Mouse (Mus musculus): Measurements from ENCODE around the gene Cpt1c. TPM values are rescaled to one million over a fixed set of nuclear protein-coding genes. Genes with fewer than 3 reads are reported as not detected.

The Cpt1c gene
- polyA plus RNA-seq, 1 experiment from 2014 or later = 52.2 TPM

- Histone ChIP-seq H3K4me2 (peak overlapping the region; percentile 86), H3K27ac (peak overlapping the region; percentile 88), H3K4me3 (peak overlapping the region; percentile 84), H3K27me3 (no peaks in the 10 kb centered on the region), H3K9me3 (no peaks in the 10 kb centered on the region), H3K9ac (peak overlapping the region; percentile 96), H3K36me3 (peaks cover 28% of the 10 kb centered on the region), H3K4me1 (replicated peaks) (peaks cover 29% of the 10 kb centered on the region)
- no peak for ATAC-seq (ENCODE audit: low FRiP score)
- 0% methylated on average over 1 of the region's 1 CpGs for WGBS
Observed at GRCm38 (mm10) chr7:44928570-44928969, 46.1 kb downstream of the Cpt1c start.

- no peak overlapping the region for H3K27ac ChIP-seq
- no peak overlapping the region for H3K4me2 ChIP-seq
- H3K9ac ChIP-seq = no peak overlapping the region
- H3K4me1 ChIP-seq (replicated peaks) = peaks cover 26% of the 10 kb centered on the region
- H3K4me3 ChIP-seq = no peak overlapping the region
- no peaks in the 10 kb centered on the region for H3K9me3 ChIP-seq
- 76% methylated on average over 3 of the region's 3 CpGs for WGBS
- no peaks in the 10 kb centered on the region for H3K27me3 ChIP-seq
- ATAC-seq (ENCODE audit: low FRiP score) = no peak
- peaks cover 49% of the 10 kb centered on the region for H3K36me3 ChIP-seq
Observed at GRCm38 (mm10) chr7:44925468-44925867, 49.2 kb downstream of the Cpt1c start.

GRCm38 (mm10) chr7:44922530-44922929 lies 52.1 kb downstream of the Cpt1c start:
- no peak for ATAC-seq (ENCODE audit: low FRiP score)
- H3K27ac ChIP-seq = no peak overlapping the region
- no peaks in the 10 kb centered on the region for H3K9me3 ChIP-seq
- no peaks in the 10 kb centered on the region for H3K27me3 ChIP-seq
- H3K4me2 ChIP-seq = no peak overlapping the region
- peaks cover 11% of the 10 kb centered on the region for H3K4me1 ChIP-seq (replicated peaks)
- H3K9ac ChIP-seq = no peak overlapping the region
- H3K36me3 ChIP-seq = peaks cover 53% of the 10 kb centered on the region
- no peak overlapping the region for H3K4me3 ChIP-seq

GRCm38 (mm10) chr7:44919127-44919526 lies 55.5 kb downstream of the Cpt1c start:
- Histone ChIP-seq H3K27ac (no peak overlapping the region), H3K4me2 (no peak overlapping the region), H3K9ac (peak overlapping the region; percentile 46; the same call in 1 of the 2 replicates), H3K9me3 (no peaks in the 10 kb centered on the region), H3K27me3 (no peaks in the 10 kb centered on the region), H3K36me3 (peaks cover 50% of the 10 kb centered on the region), H3K4me1 (replicated peaks) (0 out of 2 replicates have a peak, but pooled peaks cover 4% of the 10 kb centered on the region), H3K4me3 (no peak overlapping the region)
- 92% methylated on average over 5 of the region's 5 CpGs for WGBS
- no peak for ATAC-seq (ENCODE audit: low FRiP score)

- Histone ChIP-seq H3K36me3 (peaks cover 51% of the 10 kb centered on the region), H3K9ac (no peak overlapping the region; the same call in 1 of the 2 replicates), H3K4me3 (no peak overlapping the region), H3K27ac (no peak overlapping the region), H3K4me2 (no peak overlapping the region), H3K4me1 (replicated peaks) (0 out of 2 replicates have a peak, but pooled peaks cover 4% of the 10 kb centered on the region), H3K27me3 (no peaks in the 10 kb centered on the region), H3K9me3 (no peaks in the 10 kb centered on the region)
- no peak for ATAC-seq (ENCODE audit: low FRiP score)
- WGBS = 91% methylated on average over 3 of the region's 3 CpGs
Observed at GRCm38 (mm10) chr7:44918219-44918618, 56.4 kb downstream of the Cpt1c start.

GRCm38 (mm10) chr7:44916881-44917280 lies 57.8 kb downstream of the Cpt1c start:
- no peak overlapping the region for H3K27ac ChIP-seq
- H3K27me3 ChIP-seq = no peaks in the 10 kb centered on the region
- H3K4me3 ChIP-seq = no peak overlapping the region
- no peaks in the 10 kb centered on the region for H3K9me3 ChIP-seq
- 96% methylated on average over 4 of the region's 4 CpGs for WGBS
- 0 out of 2 replicates have a peak, but pooled peaks cover 4% of the 10 kb centered on the region for H3K4me1 ChIP-seq (replicated peaks)
- peaks cover 51% of the 10 kb centered on the region for H3K36me3 ChIP-seq
- no peak overlapping the region for H3K4me2 ChIP-seq
- peak; percentile 49; the same call in 1 of the 2 replicates for ATAC-seq (ENCODE audit: low FRiP score)
- H3K9ac ChIP-seq = no peak overlapping the region

- Histone ChIP-seq H3K9me3 (no peaks in the 10 kb centered on the region), H3K36me3 (peaks cover 54% of the 10 kb centered on the region), H3K4me2 (no peak overlapping the region), H3K9ac (no peak overlapping the region), H3K4me1 (replicated peaks) (0 out of 2 replicates have a peak, but pooled peaks cover 4% of the 10 kb centered on the region), H3K4me3 (no peak overlapping the region), H3K27ac (no peak overlapping the region), H3K27me3 (no peaks in the 10 kb centered on the region)
- no peak for ATAC-seq (ENCODE audit: low FRiP score)
- 90% methylated on average over 6 of the region's 6 CpGs for WGBS
Observed at GRCm38 (mm10) chr7:44916191-44916590, 58.5 kb downstream of the Cpt1c start.

- Histone ChIP-seq H3K4me2 (no peak overlapping the region), H3K36me3 (peaks cover 63% of the 10 kb centered on the region)
Observed at GRCm38 (mm10) chr7:44915314-44915713, 59.3 kb downstream of the Cpt1c start.

GRCm38 (mm10) chr7:44914396-44914795 lies 60.3 kb downstream of the Cpt1c start:
- H3K27ac ChIP-seq = no peak overlapping the region
- H3K9ac ChIP-seq = no peak overlapping the region
- no peaks in the 10 kb centered on the region for H3K9me3 ChIP-seq
- peaks cover 72% of the 10 kb centered on the region for H3K36me3 ChIP-seq
- WGBS = 94% methylated on average over 2 of the region's 2 CpGs
- H3K4me1 ChIP-seq (replicated peaks) = 0 out of 2 replicates have a peak, but pooled peaks cover 4% of the 10 kb centered on the region
- H3K27me3 ChIP-seq = no peaks in the 10 kb centered on the region
- no peak overlapping the region for H3K4me2 ChIP-seq
- no peak for ATAC-seq (ENCODE audit: low FRiP score)
- H3K4me3 ChIP-seq = no peak overlapping the region

More at GRCm38 (mm10) chr7:44915314-44915713, 59.3 kb downstream of the Cpt1c start:
- Histone ChIP-seq H3K4me1 (replicated peaks) (0 out of 2 replicates have a peak, but pooled peaks cover 4% of the 10 kb centered on the region), H3K9me3 (no peaks in the 10 kb centered on the region), H3K4me3 (no peak overlapping the region), H3K27ac (no peak overlapping the region), H3K9ac (no peak overlapping the region), H3K27me3 (no peaks in the 10 kb centered on the region)
- ATAC-seq (ENCODE audit: low FRiP score) = no peak
- WGBS = 90% methylated on average over 9 of the region's 9 CpGs

Small RNAs within 50 kb of the gene (microRNA-seq; reads per million reads assigned to microRNA genes)
- gene Mir7054 = not detected

Other genes with a start within 250 kb of the Cpt1c start
- 28.4 and 33.0 TPM in 2 replicates for gene Vrk3, start 226.4 kb downstream of the Cpt1c start, polyA plus RNA-seq (2015; fragmentation: Nextera tagmentation; extraction: Ambion mirVana)
- 0.78 and 0.91 TPM in 2 replicates for gene Zfp473, start 223.8 kb downstream of the Cpt1c start, polyA plus RNA-seq (2015; fragmentation: Nextera tagmentation; extraction: Ambion mirVana)
- 47.6 and 47.9 TPM in 2 replicates for gene Nup62, start 158.8 kb downstream of the Cpt1c start, polyA plus RNA-seq (2015; fragmentation: Nextera tagmentation; extraction: Ambion mirVana)
- 1.6 and 1.7 TPM in 2 replicates for gene Il4i1, start 158.5 kb downstream of the Cpt1c start, polyA plus RNA-seq (2015; fragmentation: Nextera tagmentation; extraction: Ambion mirVana)
- gene Atf5, start 158.2 kb downstream of the Cpt1c start, polyA plus RNA-seq (2015; fragmentation: Nextera tagmentation; extraction: Ambion mirVana) = 3.5 and 4.2 TPM in 2 replicates
- gene Akt1s1, start 125.9 kb downstream of the Cpt1c start, polyA plus RNA-seq (2015; fragmentation: Nextera tagmentation; extraction: Ambion mirVana) = 86.8 and 93.7 TPM in 2 replicates
- gene Tbc1d17, start 125.8 kb downstream of the Cpt1c start, polyA plus RNA-seq (2015; fragmentation: Nextera tagmentation; extraction: Ambion mirVana) = 108 and 112 TPM in 2 replicates
- gene Pnkp, start 117.7 kb downstream of the Cpt1c start, polyA plus RNA-seq (2015; fragmentation: Nextera tagmentation; extraction: Ambion mirVana) = 34.1 and 35.8 TPM in 2 replicates
- 495 and 503 TPM in 2 replicates for gene Ptov1, start 105.1 kb downstream of the Cpt1c start, polyA plus RNA-seq (2015; fragmentation: Nextera tagmentation; extraction: Ambion mirVana)
- gene Med25, start 82.1 kb downstream of the Cpt1c start, polyA plus RNA-seq (2015; fragmentation: Nextera tagmentation; extraction: Ambion mirVana) = 142 and 147 TPM in 2 replicates
- gene Fuz, start 78.8 kb downstream of the Cpt1c start, polyA plus RNA-seq (2015; fragmentation: Nextera tagmentation; extraction: Ambion mirVana) = 19.3 and 19.8 TPM in 2 replicates
- gene Ap2a1, start 45.4 kb downstream of the Cpt1c start, polyA plus RNA-seq (2015; fragmentation: Nextera tagmentation; extraction: Ambion mirVana) = 105 and 108 TPM in 2 replicates
- gene Tsks, start 31.6 kb downstream of the Cpt1c start, polyA plus RNA-seq (2015; fragmentation: Nextera tagmentation; extraction: Ambion mirVana) = 0.17 TPM in 1 of 2 replicates, not detected in the other
- 681 and 687 TPM in 2 replicates for gene Prmt1, start 11.7 kb upstream of the Cpt1c start, polyA plus RNA-seq (2015; fragmentation: Nextera tagmentation; extraction: Ambion mirVana)
- gene Irf3, start 22.8 kb upstream of the Cpt1c start, polyA plus RNA-seq (2015; fragmentation: Nextera tagmentation; extraction: Ambion mirVana) = 66.7 and 68.3 TPM in 2 replicates
- gene Bcl2l12, start 23.9 kb upstream of the Cpt1c start, polyA plus RNA-seq (2015; fragmentation: Nextera tagmentation; extraction: Ambion mirVana) = 16.2 and 19.7 TPM in 2 replicates
- gene Scaf1, start 41.5 kb upstream of the Cpt1c start, polyA plus RNA-seq (2015; fragmentation: Nextera tagmentation; extraction: Ambion mirVana) = 42.4 and 45.2 TPM in 2 replicates
- 11.5 and 15.4 TPM in 2 replicates for gene Rras, start 43.1 kb upstream of the Cpt1c start, polyA plus RNA-seq (2015; fragmentation: Nextera tagmentation; extraction: Ambion mirVana)
- 13.8 and 14.5 TPM in 2 replicates for gene Prr12, start 78.0 kb upstream of the Cpt1c start, polyA plus RNA-seq (2015; fragmentation: Nextera tagmentation; extraction: Ambion mirVana)
- 58.0 and 58.5 TPM in 2 replicates for gene Nosip, start 87.6 kb upstream of the Cpt1c start, polyA plus RNA-seq (2015; fragmentation: Nextera tagmentation; extraction: Ambion mirVana)
- gene Prrg2, start 87.8 kb upstream of the Cpt1c start, polyA plus RNA-seq (2015; fragmentation: Nextera tagmentation; extraction: Ambion mirVana) = 14.8 and 17.1 TPM in 2 replicates
- gene Rcn3, start 117.4 kb upstream of the Cpt1c start, polyA plus RNA-seq (2015; fragmentation: Nextera tagmentation; extraction: Ambion mirVana) = 93.8 and 103 TPM in 2 replicates
- 26.9 and 28.3 TPM in 2 replicates for gene Fcgrt, start 129.0 kb upstream of the Cpt1c start, polyA plus RNA-seq (2015; fragmentation: Nextera tagmentation; extraction: Ambion mirVana)
- gene Rps11, start 149.6 kb upstream of the Cpt1c start, polyA plus RNA-seq (2015; fragmentation: Nextera tagmentation; extraction: Ambion mirVana) = 994 and 999 TPM in 2 replicates
- 770 and 846 TPM in 2 replicates for gene Rpl13a, start 153.9 kb upstream of the Cpt1c start, polyA plus RNA-seq (2015; fragmentation: Nextera tagmentation; extraction: Ambion mirVana)
- gene Gm45713, start 161.4 kb upstream of the Cpt1c start, polyA plus RNA-seq (2015; fragmentation: Nextera tagmentation; extraction: Ambion mirVana) = 0.14 TPM in 1 of 2 replicates, not detected in the other
- gene Flt3l, start 161.6 kb upstream of the Cpt1c start, polyA plus RNA-seq (2015; fragmentation: Nextera tagmentation; extraction: Ambion mirVana) = 1.4 and 1.6 TPM in 2 replicates
- 85.6 and 94.4 TPM in 2 replicates for gene Pih1d1, start 179.5 kb upstream of the Cpt1c start, polyA plus RNA-seq (2015; fragmentation: Nextera tagmentation; extraction: Ambion mirVana)
- gene Aldh16a1, start 179.7 kb upstream of the Cpt1c start, polyA plus RNA-seq (2015; fragmentation: Nextera tagmentation; extraction: Ambion mirVana) = 23.7 and 24.5 TPM in 2 replicates
- gene Slc17a7, start 189.1 kb upstream of the Cpt1c start, polyA plus RNA-seq (2015; fragmentation: Nextera tagmentation; extraction: Ambion mirVana) = 0.42 and 0.62 TPM in 2 replicates
- gene Gfy, start 204.7 kb upstream of the Cpt1c start, polyA plus RNA-seq (2015; fragmentation: Nextera tagmentation; extraction: Ambion mirVana) = not detected in 2 replicates
- 0.66 TPM in 1 of 2 replicates, not detected in the other for gene Pth2, start 206.1 kb upstream of the Cpt1c start, polyA plus RNA-seq (2015; fragmentation: Nextera tagmentation; extraction: Ambion mirVana)
- 0.49 and 0.54 TPM in 2 replicates for gene Ccdc155, start 230.0 kb upstream of the Cpt1c start, polyA plus RNA-seq (2015; fragmentation: Nextera tagmentation; extraction: Ambion mirVana)
- gene Dkkl1, start 237.3 kb upstream of the Cpt1c start, polyA plus RNA-seq (2015; fragmentation: Nextera tagmentation; extraction: Ambion mirVana) = 5.6 and 5.7 TPM in 2 replicates
- 78.6 and 79.2 TPM in 2 replicates for gene Tead2, start 240.9 kb upstream of the Cpt1c start, polyA plus RNA-seq (2015; fragmentation: Nextera tagmentation; extraction: Ambion mirVana)

All from hindbrain, embryonic 13.5 days (tissue).